Mouse (Mus musculus) adrenal gland, postnatal 4 days (tissue): ENCODE data around the gene AW011738. TPM values are rescaled to one million over a fixed set of nuclear protein-coding genes. Genes with fewer than 3 reads are reported as not detected.

Experiments used
- DNase-seq, 2 experiments: peaks; one replicate each; pipeline ENCODE4 v3.0.0; 2021 to 2022; ENCODE audit warnings: low spot score in 2 of 2, mixed read lengths in 2 of 2
- microRNA-seq: library from miRNA; unstranded; fragments of <30 nt; microRNA quantifications from one replicate; pipeline ENCODE4 v1.2.0, GENCODE M21; 2021
- total RNA-seq, 2 experiments: library from RNA; stranded (reverse); gene quantifications; 2 replicates each; pipeline ENCODE4 v1.2.3; 2021

Gene AW011738
- total RNA-seq, 2 experiments from 2014 or later: 3.7 to 4.8 TPM

DNA sequence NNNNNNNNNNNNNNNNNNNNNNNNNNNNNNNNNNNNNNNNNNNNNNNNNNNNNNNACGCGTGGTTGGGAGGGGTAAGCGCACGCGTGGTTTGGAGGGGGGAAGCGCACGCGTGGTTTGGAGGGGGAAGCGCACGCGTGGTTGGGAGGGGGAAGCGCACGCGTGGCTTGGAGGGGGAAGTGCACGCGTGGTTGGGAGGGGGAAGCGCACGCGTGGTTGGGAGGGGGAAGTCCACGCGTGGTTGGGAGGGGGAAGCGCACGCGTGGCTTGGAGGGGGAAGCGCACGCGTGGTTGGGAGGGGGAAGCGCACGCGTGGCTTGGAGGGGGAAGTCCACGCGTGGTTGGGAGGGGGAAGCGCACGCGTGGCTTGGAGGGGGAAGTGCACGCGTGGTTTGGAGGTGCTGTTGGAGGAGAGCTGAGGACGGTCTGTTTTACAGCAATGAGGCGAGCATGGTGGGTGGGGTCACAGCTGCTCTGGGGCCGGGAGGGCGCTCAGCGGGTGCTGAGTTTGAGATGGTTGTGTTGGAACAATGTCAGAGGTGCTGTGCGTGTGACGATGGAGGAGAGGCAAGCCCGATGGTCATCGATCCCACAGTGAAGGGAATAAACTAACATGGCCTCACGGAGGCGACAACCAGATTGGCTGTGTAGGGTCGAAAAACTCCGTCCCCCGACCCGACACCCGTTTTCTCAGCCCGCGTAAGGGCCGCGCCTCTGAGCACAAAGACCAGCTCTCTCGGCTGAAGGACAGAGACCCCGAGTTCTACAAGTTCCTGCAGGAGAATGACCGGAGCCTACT, 33.7 kb downstream of the AW011738 start:
- DNase-seq: no peak

GRCm38 (mm10) chr4:156249567-156249966, 46.5 kb downstream of the AW011738 start:
- no peak for DNase-seq

GRCm38 (mm10) chr4:156251081-156251480, 48.0 kb downstream of the AW011738 start:
- DNase-seq: no peak

DNA sequence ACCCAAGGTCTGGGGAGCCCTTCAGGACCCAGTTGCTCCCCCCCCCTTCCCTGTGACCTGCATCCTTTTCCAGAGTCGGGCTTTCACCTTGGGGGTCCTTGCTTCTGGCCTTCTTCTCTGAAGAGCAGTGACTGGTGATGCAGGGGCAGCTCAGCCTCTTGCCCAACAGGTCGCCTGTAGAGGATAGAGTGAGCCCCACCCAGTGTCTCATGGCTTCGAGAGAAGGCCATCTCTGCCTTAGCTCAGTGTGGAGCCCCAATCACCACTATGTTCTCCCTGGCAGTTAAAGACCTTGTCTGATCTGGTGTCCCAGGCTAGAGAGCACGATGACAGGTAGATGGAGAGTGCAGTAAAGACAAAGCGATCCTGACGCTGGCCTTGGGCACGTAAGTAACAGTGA, 49.0 kb downstream of the AW011738 start:
- DNase-seq: no peak

- DNase-seq: no peak
Measured at GRCm38 (mm10) chr4:156252619-156253018, 49.5 kb downstream of the AW011738 start.

DNA sequence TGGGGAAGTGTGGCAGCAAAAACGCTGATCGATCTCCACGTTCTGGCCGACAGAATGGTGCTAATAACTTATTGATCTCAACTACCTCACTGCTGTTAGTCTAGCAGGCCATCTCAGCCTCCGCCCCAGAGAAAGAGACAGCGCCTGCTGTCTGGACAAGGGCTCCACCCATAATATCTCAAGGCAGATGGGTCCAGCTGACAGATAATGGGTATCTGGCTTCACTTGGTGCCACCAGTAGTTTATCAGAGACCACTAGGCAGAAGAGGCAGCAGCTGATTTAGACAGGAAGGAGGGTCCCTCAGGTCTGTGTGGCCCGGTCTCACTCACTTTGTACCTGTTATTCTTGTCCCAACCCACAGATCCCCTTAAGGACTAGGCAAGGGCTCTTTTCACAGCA, 49.9 kb downstream of the AW011738 start:
- no peak for DNase-seq

DNA sequence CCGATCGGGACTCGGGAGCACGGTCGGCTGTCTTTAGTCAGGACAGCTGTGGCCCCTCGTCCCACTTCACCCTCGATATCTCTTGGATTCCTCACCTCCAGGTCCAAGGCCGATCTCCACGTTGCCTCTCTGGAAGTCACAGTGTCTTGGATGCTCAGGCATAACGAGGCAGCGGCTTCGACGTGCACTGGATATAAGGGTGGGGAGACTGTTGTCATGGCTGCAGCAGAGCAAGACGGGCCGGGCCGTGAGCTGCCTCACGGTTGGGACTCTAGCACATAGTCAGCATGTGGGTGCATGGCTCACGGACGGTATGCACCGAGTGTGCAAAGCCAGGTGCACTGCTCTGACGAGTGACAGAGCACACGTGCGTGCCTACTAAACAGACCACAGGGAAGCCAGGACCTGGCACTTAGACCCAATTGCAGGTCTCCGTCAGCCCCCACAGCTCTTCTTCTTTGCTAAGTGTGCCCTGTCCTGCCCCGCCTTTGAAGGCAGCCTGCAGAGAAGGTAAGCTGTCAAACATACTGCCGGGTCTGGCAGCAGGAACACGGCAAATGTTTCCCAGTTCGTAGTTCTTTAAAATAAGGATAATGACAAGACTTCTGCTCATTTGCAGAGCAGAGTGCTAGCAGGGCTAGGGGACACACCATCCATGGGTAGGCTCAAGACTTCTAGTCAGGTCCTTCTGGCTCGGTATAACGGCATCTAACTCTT, 51.4 kb downstream of the AW011738 start:
- DNase-seq: no peak

Small RNA genes lying within 50 kb of the gene (microRNA-seq; reads per million reads assigned to microRNA genes)
- 1.3 reads per million for gene Mir7658

Other genes starting within 250 kb of the AW011738 start
- 10 to 100 TPM; 75.8 to 79.9 TPM for gene C1qtnf12, start 241.0 kb upstream of the AW011738 start, total RNA-seq
- 1 to 10 TPM; 7.2 to 7.7 TPM for gene B3galt6, start 210.7 kb upstream of the AW011738 start, total RNA-seq
- gene Sdf4, start 210.4 kb upstream of the AW011738 start, total RNA-seq: 100 to 1,000 TPM; 224 to 231 TPM
- 1 to 10 TPM; 2.9 to 3.4 TPM for gene Tnfrsf4, start 189.5 kb upstream of the AW011738 start, total RNA-seq
- under 1 TPM in 1 of 2 experiments, not detected in 1; 0.39 TPM for gene Tnfrsf18, start 177.1 kb upstream of the AW011738 start, total RNA-seq
- gene Ttll10, start 143.9 kb upstream of the AW011738 start, total RNA-seq: 1 to 10 TPM in 1 of 2 experiments, under 1 TPM in 1; 0.59 to 5.0 TPM
- gene 9430015G10Rik, start 93.3 kb upstream of the AW011738 start, total RNA-seq: 10 to 100 TPM; 18.1 to 21.1 TPM
- gene Rnf223, start 72.8 kb upstream of the AW011738 start, total RNA-seq: under 1 TPM; 0.20 to 0.22 TPM
- 100 to 1,000 TPM in 1 of 2 experiments, 10 to 100 TPM in 1; 92.2 to 139 TPM for gene Agrn, start 5.8 kb upstream of the AW011738 start, total RNA-seq
- 1 to 10 TPM; 1.9 to 2.8 TPM for gene Isg15, start 2.5 kb upstream of the AW011738 start, total RNA-seq
- 1 to 10 TPM; 4.1 to 4.7 TPM for gene Perm1, start 12.6 kb downstream of the AW011738 start, total RNA-seq
- 10 to 100 TPM; 26.9 to 27.8 TPM for gene Plekhn1, start 31.6 kb downstream of the AW011738 start, total RNA-seq
- gene Noc2l, start 32.7 kb downstream of the AW011738 start, total RNA-seq: 10 to 100 TPM; 41.5 to 47.3 TPM
- 1 to 10 TPM; 5.9 to 8.0 TPM for gene Samd11, start 52.4 kb downstream of the AW011738 start, total RNA-seq
- gene Vmn2r-ps159, start 127.8 kb downstream of the AW011738 start, total RNA-seq: not detected